Mouse (Mus musculus) kidney, adult 8-10 months (tissue): ENCODE results near the gene Tacr1.
"Not testable (repeated sequence)": the region's sequence is repeated elsewhere in the genome, so short reads cannot be mapped to it uniquely, and the experiment has no call there.

Experiments
- DNase-seq, 2 experiments: peaks; one replicate each; pipeline ENCODE4 v3.0.0; 2022

The Tacr1 gene

DNA sequence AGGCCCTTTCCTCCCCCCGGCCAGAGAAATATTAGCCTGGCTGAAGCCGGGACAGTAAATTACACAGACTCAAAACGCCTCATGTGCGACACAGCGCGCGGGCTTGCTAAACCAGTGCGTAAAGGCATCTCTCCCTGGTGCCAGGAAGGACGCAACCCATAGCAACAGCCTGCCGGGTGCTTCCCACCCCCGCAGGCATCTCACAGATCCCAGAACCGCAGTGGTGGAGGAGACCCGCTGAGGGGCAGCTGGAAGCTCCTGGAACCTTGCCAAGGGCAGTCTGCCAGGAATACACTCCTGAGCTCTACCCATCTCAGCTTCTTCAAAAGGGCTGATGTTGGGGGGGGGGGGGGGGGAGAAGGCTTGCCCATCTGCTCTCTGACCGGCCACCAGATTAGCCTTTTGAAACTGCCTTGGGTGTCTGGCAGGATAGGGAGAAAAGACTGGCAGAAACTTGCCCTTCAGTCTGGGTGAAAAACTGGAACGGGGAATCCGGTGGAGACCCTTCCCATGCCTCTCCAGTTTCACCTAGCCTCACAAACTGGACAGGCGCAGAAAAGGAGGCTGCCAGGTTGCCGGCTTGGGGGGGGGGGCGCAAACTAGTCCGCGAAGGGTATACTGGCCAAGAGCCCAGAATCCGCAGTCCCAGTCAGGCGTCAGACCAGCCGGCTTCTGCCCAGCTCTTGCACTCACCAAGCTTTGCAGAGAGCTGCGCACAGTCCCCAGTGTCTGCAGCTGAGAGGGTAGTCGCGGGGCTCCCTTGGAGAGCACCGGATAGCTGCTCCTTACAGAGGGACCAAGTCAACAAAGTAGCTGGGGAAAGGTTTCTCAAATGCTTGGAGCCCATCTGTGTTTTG, at the start of gene Tacr1:
TSS of gene Tacr1 (plus strand) at position 740 of the 857 bp plus-strand sequence.
- no peak for DNase-seq

- no peak for DNase-seq
Observed at GRCm38 (mm10) chr6:82376144-82376543, 26.0 kb upstream of the Tacr1 start.

GRCm38 (mm10) chr6:82383556-82383955, 18.6 kb upstream of the Tacr1 start:
- no peak for DNase-seq

- no peak for DNase-seq
Observed at GRCm38 (mm10) chr6:82402501-82403495, 664 bp downstream of the Tacr1 start.

DNA sequence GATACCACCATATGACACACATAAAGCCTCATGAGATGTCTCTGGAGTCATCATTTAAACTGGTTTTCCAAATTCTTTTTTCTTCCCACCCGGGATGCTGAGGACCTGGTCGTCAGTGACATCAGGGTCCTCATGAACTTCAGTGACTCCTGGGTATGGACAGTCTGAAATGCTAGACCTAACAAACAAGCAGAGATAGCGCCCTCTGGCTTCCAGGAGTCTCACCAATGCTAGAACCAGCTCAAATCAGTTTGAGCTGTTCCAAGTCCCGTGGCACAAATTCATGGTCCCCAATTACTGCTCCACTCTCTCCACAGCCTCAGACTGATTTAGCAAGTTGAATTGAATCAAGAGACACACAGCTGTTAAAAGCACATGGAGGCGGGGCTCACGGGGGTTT, 16.2 kb downstream of the Tacr1 start:
- DNase-seq, result peak in 1 of 2 experiments; percentile 5

DNA sequence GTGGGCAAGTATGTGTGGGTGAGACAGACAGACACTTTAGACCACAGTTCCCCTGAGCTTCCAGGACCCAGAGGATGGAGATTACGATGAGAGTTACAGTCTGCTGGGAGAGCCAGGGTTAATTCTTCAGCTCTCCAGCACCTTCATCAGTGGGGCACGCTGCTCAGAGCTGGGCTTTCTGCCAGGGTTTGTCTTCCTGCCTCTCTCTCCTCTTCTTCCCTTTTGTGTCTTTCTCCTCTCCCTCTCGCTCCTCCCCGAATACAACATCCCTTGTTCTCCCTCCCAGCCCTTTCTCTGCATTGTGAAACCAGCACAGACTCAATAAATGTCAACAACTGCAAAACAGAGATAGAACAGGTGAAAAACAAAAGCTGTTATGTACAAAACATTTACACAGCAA, 18.1 kb downstream of the Tacr1 start:
- DNase-seq, result no peak

GRCm38 (mm10) chr6:82428890-82429289, 26.8 kb downstream of the Tacr1 start:
- DNase-seq, result no peak

DNA sequence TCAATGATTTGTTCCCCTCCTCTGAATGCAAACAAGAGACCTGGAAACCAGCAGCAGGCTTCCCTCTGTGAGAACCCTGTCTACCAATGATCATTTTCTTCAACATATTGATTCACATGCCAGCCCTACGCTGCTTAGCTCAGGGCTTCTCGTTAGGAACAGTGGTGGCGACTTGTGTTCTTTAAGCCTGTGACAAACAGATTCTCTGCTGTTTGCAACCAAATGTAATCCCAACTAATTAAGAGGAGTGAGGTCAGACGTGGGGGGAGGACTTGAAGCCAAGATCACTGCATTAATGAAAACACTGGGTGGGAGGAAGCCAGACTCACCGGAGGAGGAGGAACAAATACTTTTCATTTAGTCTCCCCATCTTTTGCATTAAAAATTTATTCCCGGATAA, 27.6 kb downstream of the Tacr1 start:
- no peak for DNase-seq

DNA sequence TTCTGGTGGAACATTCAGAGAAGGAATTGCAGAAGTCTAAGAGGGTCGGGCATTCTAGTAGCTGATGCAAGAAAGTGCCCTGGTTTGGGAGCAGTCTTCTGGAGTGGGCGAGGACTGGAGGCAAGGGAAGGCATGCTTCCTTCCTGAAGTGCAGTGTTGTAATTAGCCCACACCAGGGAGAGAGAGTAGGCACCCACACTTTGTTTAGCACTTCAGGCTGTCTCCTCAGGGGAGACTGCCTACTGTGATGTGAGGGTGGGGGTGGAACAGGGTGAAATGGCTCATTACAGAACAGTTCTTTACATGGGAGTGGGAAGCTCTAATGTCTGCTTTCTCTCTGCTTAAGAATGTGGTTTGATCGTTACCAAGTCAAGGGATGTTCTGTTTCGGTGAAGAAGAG, 35.0 kb downstream of the Tacr1 start:
- DNase-seq, result no peak

DNA sequence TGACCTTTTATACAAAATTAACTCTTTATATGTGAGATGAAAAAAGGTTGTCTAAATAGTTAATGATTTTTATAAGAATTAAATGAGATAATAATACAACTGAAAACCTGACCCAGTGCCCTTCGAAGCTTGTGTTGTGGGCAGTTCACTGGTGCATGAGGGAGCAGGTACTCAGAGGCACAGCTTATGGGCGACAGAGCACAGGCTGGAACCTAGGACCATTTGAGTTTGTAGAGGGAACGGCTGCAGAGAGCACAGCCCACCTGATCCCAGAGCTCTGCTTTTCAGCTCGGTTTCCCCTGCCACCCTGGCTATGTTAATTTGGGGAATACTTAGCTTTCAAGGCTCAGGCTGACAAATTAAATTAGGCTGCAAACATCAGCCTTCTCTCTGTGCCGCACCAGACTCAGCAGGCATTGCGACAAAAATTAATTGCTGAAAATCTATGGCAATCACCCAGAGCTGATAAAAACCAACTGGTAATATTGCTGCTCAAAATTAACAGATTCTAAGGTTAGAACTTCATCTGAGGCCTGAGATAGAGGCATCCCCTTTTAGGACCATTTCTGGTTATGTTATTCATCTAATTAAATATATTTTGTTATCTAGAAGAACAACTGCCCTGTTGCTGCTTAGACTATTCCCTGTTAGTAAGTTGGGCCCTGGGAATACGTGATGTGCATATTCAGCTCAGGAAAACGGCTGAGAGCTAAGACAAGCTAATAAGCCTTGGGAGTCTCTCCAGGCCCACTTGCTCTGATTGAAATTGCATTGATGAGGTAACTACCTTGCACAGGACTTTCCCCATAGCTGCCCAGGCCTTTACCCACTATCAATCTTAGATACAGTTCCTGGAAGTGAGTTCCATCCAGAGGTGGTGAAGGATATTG, 50.3 kb downstream of the Tacr1 start:
- not testable (repeated sequence) for DNase-seq

GRCm38 (mm10) chr6:82455245-82455644, 53.1 kb downstream of the Tacr1 start:
- DNase-seq, result no peak

GRCm38 (mm10) chr6:82457163-82457763, 55.1 kb downstream of the Tacr1 start:
- DNase-seq, result no peak

GRCm38 (mm10) chr6:82458762-82459389, 56.7 kb downstream of the Tacr1 start:
- no peak for DNase-seq

- no peak for DNase-seq
Observed at GRCm38 (mm10) chr6:82463171-82463570, 61.0 kb downstream of the Tacr1 start.

GRCm38 (mm10) chr6:82474477-82474876, 72.3 kb downstream of the Tacr1 start:
- DNase-seq, result no peak

- DNase-seq, result no peak
Observed at GRCm38 (mm10) chr6:82483842-82484241, 81.7 kb downstream of the Tacr1 start.

DNA sequence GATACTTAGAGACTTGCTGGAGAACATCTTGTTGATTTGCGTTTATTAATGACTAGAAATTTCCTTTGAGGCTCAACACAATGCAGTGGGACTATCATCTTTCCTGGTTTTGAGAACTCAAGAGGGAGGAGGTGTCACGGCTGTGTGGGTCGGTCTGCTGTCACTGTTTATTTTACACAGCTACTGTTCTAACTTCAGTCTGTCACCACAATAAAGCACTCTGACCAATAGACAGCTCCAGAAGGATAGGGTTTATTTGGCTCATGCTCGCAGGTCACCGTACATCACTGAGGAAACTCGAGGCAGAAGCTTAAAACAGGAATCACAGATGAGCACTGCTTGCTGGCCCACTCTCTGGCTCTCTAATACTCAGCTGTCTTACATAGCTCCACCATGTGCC, 92.3 kb downstream of the Tacr1 start:
- no peak for DNase-seq

DNA sequence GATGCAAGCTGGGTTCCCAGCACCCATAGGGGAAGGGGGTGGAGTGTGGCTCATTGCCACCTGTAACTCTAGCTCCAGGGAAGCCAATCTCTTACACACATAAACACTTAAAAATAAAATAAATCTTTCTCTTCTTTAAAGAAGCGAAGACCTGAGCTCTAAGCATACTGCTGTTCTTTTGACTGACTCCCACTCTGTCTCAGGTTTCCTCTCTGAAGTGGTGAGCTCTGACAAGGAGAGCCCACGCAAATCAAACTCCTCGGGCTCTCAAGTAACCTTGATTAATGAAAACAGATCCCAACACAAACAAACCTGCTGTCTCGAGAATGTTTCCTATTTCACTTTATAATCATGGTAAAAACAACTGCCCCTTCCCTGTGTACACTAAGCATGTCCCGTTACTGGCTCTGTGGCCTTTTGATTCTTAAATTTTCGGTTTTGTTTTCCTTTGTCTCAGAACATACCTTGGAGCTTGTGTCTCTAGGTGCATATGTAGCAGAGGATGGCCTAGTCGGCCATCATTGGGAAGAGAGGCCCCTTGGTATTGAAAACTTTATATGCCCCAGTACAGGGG, 108.8 kb downstream of the Tacr1 start:
- no peak for DNase-seq

DNA sequence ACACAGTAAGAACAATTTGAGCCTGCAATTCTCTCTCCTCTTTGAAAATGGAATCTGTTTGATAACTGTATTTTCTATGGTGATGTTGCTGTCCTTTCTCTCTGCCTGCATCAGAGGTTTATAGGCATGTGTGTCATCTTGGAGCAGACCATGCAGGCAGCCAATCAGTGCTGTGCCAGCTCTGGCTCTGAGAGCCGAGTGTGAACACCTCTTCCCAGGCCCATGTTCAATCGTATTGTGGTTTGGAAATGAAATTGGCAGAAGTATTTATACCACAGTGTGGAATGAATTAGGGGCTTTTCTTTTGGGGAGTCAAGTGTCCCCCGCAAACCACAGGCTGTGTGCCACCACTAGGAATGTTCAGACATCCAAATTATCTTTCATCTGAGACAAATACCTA, 117.5 kb downstream of the Tacr1 start:
- DNase-seq, result no peak

DNA sequence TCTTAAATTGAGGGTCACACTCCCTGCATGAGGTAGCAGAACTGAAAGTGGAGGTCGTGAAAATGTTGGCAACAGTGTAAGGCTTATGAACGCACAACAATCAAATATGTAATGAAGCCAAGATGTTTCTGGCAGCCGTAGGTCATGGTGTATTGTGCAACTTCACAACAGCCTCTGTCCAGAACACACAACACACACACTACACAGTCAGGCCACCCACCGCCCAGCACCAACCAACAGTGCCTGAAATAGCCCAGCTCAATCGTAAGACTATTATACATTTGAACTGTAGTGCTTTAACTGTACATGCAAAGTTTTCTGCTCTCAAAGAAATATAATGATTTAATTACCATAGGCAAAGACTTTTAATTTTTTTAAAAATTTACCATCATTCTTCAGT, 120.4 kb downstream of the Tacr1 start:
- DNase-seq, result no peak
